Mouse (Mus musculus) hindbrain, embryonic 14.5 days (tissue): ENCODE data around the gene Alpl. TPM values are rescaled to one million over a fixed set of nuclear protein-coding genes. Genes with fewer than 3 reads are reported as not detected.

Experiments
- ATAC-seq: fragments of 200-750 bp; cut with Nextera tagmentation; 2 replicates; pipeline ENCODE4 v1.8.0; 2017; ENCODE audit warnings: moderate number of reproducible peaks, mild to moderate bottlenecking, moderate TSS enrichment, moderate library complexity; ENCODE audit not compliant: low FRiP score
- DNase-seq: peaks from one replicate; pipeline ENCODE4 v3.0.0-alpha.2; 2015; ENCODE audit warnings: low spot score
- H3K27ac ChIP-seq: fragments of 300-500 bp; sonication (generic); 2 replicates; pipeline ENCODE4 v1.5.1; 2014; ENCODE audit warnings: mild to moderate bottlenecking, moderate library complexity
- H3K27me3 ChIP-seq: fragments of 300-500 bp; sonication (generic); 2 replicates; pipeline ENCODE4 v1.6.1; 2014; ENCODE audit warnings: mild to moderate bottlenecking, low read length, mixed read lengths; ENCODE audit not compliant: control insufficient read depth, insufficient read depth
- H3K36me3 ChIP-seq: fragments of 300-500 bp; sonication (generic); replicated peaks from 2 replicates; pipeline ENCODE4 v1.6.1; 2014; ENCODE audit not compliant: control insufficient read depth, insufficient read depth
- H3K4me1 ChIP-seq: fragments of 300-500 bp; sonication (generic); replicated peaks from 2 replicates; pipeline ENCODE4 v1.6.1; 2014; ENCODE audit warnings: antibody characterized with exemption, low read length, mixed read lengths; ENCODE audit not compliant: control insufficient read depth, insufficient read depth
- H3K4me2 ChIP-seq: fragments of 300-500 bp; sonication (generic); replicated peaks from 2 replicates; pipeline ENCODE4 v1.6.1; 2014; ENCODE audit warnings: mild to moderate bottlenecking, moderate library complexity
- H3K4me3 ChIP-seq: fragments of 300-500 bp; sonication (generic); replicated peaks from 2 replicates; pipeline ENCODE4 v1.5.1; 2014; ENCODE audit warnings: mild to moderate bottlenecking, low read length
- H3K9ac ChIP-seq: fragments of 300-500 bp; sonication (generic); 2 replicates; pipeline ENCODE4 v1.6.1; 2014
- H3K9me3 ChIP-seq: fragments of 300-500 bp; sonication (generic); 2 replicates; pipeline ENCODE4 v1.6.1; 2016; ENCODE audit warnings: low read length; ENCODE audit not compliant: control insufficient read depth
- WGBS: fragments of 180-500 bp; shearing (Covaris S2); extraction: QIAGEN DNeasy Blood & Tissue Kit; methylation state at CpG from one replicate; pipeline ENCODE4 v1.1.7; 2014; 5-methylcytosine and 5-hydroxymethylcytosine counted together
- polyA plus RNA-seq: library from polyadenylated mRNA; unstranded; fragments of >200 nt; fragmentation: Nextera tagmentation; extraction: Ambion mirVana; gene quantifications from 2 replicates; pipeline ENCODE4 v1.2.1, GENCODE M21; 2014

Alpl gene
- polyA plus RNA-seq, 1 experiment from 2014 or later, result 8.3 TPM

DNA sequence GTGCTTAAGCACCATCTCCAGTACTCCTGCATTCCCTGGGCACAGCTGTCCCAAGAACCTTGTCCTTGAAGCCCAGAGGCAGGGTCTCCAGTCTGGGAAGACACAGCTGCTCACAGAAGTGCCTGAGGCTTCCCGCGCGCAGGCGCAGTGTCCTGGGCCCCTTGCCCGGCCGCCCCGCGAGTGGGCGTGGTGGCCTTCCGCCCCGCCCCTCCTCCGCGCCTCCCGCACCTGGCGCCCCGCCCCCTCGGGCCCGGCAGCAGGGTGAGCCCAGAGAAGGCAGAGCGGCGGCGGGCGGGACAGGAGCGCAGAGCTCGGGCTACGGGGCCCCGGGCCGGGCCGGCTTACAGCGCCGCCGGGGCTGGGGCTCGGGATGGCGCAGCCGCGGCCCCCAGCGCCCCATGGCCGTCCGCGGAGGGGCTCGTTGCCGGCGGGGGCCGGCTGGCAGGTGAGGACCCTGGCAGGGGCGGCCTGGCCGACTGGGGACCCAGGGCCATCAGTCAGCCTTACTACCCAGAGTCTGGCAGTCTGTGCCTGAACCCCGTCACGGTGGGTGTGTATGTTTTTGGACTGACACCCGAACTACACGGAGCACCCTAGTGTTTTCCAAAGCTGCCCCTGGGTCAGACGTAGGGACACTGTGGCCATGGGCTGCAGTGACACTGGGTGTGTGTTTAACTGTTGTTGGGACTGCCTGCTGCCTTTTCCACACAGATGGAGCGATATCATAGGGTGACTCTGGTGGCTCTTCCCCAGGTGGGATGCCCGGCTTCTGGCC lies 88.8 kb downstream of the Alpl start:
- WGBS, result 4% methylated on average over 51 of the region's 52 CpGs
- Histone ChIP-seq H3K4me3 (peak overlapping the region; percentile 57), H3K9ac (peak overlapping the region; percentile 84), H3K27me3 (no peaks in the 10 kb centered on the region), H3K9me3 (no peaks in the 10 kb centered on the region), H3K4me2 (peak overlapping the region; percentile 89), H3K4me1 (peaks cover 39% of the 10 kb centered on the region), H3K27ac (peak overlapping the region; percentile 51; the same call in 1 of the 2 replicates), H3K36me3 (no peaks in the 10 kb centered on the region)
- ATAC-seq, result peak; percentile 76
- peak; percentile 87 for DNase-seq

DNA sequence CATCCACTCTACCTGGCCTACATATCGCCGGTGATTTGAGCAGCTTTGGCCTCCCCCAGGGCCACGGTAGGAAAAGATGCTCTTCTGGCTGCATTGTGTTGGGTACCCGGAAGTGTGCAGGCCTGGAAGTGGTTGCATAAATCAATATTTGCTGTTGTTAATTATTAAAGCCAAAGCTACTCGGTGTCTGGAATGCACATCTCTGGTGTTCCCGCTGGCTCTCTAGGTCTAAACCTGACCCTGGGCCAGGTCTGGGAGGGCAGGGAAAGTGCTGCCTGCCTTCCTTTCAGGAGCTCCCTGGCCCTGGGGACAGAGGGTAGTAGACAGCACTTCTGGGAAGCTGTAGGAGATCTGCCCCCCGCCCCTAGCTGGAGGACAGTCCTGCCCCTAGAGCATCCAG lies 89.7 kb downstream of the Alpl start:
- H3K4me2 ChIP-seq, result peak overlapping the region; percentile 89
- H3K4me1 ChIP-seq, result peaks cover 39% of the 10 kb centered on the region
- H3K36me3 ChIP-seq, result no peaks in the 10 kb centered on the region
- DNase-seq, result no peak
- WGBS, result 76% methylated on average over 7 of the region's 7 CpGs
- no peak for ATAC-seq
- no peaks in the 10 kb centered on the region for H3K9me3 ChIP-seq
- no peak overlapping the region; the same call in 1 of the 2 replicates for H3K4me3 ChIP-seq
- H3K9ac ChIP-seq, result peak overlapping the region; percentile 84; the same call in 1 of the 2 replicates
- no peaks in the 10 kb centered on the region for H3K27me3 ChIP-seq
- no peak overlapping the region for H3K27ac ChIP-seq

DNA sequence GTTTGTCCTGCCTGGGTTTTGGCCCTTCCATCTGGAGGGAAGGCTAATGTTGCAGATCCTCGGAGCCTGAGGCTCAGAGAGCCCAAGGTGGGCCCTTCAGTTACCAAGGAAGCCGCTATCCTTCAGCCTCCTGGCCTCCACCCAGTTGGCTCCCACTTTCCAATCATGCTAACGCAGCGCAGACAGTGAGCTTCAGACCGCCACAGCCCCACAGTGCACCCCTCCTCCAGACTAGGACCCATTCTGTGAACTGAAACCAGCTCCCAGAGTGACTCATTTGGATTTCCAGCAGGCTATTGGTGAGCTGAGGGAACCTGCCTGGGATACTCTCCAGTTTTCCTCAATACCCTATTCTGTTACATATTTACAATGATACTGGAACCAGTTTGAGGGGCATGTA lies 90.8 kb downstream of the Alpl start:
- Histone ChIP-seq H3K4me3 (no peak overlapping the region), H3K27ac (no peak overlapping the region), H3K4me2 (no peak overlapping the region), H3K27me3 (no peaks in the 10 kb centered on the region), H3K9ac (no peak overlapping the region), H3K36me3 (no peaks in the 10 kb centered on the region), H3K4me1 (peaks cover 39% of the 10 kb centered on the region), H3K9me3 (no peaks in the 10 kb centered on the region)
- ATAC-seq (no peak), DNase-seq (no peak)
- 76% methylated on average over 5 of the region's 5 CpGs for WGBS

DNA sequence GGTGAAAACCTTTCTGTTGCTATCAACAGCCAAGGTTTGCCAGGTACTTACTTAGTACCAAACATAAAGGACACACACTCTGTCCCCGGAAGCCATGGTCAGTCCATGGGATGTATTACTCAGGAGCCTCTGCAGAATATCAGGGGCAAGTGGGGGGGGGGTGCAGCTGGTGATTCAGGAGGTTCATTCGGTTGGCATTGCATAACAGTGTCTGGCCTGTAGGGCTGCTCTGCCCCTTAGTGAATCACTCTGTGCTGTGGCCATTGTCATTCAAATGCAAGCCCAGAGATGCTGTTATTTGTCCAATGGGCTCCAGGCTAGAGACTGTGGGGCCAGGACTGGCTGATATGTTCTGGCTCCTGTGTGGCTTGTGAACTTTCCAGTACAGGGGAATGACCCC lies 91.6 kb downstream of the Alpl start:
- no peak overlapping the region for H3K4me2 ChIP-seq
- no peak overlapping the region for H3K27ac ChIP-seq
- ATAC-seq (no peak), DNase-seq (no peak)
- H3K36me3 ChIP-seq, result no peaks in the 10 kb centered on the region
- no peaks in the 10 kb centered on the region for H3K27me3 ChIP-seq
- WGBS, result 51% methylated on average over 2 of the region's 2 CpGs
- H3K4me3 ChIP-seq, result no peak overlapping the region
- H3K4me1 ChIP-seq, result peaks cover 35% of the 10 kb centered on the region
- H3K9me3 ChIP-seq, result no peaks in the 10 kb centered on the region
- no peak overlapping the region for H3K9ac ChIP-seq

DNA sequence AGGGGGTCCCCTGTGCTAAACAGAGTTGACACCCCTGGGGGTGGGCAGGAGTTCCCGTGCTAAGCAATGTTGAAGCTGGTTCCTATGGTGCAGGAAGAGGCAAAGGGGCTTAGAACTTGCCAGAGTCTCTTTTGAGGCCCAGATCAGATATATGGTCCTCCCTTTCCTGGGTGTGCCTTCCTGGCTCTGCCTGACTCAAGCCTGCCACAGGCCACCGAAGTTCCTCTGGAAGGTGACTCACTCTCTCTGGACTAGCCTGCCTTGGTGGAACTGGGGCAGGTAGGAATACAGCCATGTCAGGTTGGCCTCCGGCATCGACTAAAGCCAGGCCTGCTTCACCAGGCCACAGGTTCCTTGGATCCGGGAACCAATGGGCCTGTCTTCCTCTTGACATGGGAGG lies 93.1 kb downstream of the Alpl start:
- WGBS, result 95% methylated on average over 5 of the region's 5 CpGs
- ATAC-seq, result no peak
- no peaks in the 10 kb centered on the region for H3K36me3 ChIP-seq
- H3K9me3 ChIP-seq, result no peaks in the 10 kb centered on the region
- H3K9ac ChIP-seq, result no peak overlapping the region
- no peaks in the 10 kb centered on the region for H3K27me3 ChIP-seq
- DNase-seq, result no peak
- H3K4me2 ChIP-seq, result no peak overlapping the region
- H3K27ac ChIP-seq, result no peak overlapping the region
- H3K4me1 ChIP-seq, result peaks cover 25% of the 10 kb centered on the region
- H3K4me3 ChIP-seq, result no peak overlapping the region

DNA sequence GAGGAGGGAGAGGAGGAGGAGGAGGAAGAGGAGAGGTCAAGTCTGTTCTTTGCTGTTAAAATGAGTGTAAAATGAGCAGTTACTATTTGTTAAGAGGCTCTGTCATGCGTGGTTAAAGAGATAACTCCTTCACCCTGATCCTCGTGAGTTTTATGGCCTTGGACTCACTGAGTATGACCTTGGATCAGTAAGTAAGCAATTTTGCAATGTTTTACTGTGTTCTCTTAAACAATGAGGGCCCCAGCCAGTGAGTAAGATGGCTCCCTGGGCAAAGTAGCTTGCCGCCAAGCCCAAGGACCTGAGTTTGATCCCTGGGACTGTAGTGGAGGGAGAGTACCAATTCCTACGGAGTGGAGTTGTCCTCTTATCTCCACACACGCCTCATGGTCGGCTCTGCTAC lies 95.2 kb downstream of the Alpl start:
- no peak overlapping the region for H3K27ac ChIP-seq
- no peaks in the 10 kb centered on the region for H3K27me3 ChIP-seq
- H3K4me2 ChIP-seq, result no peak overlapping the region
- DNase-seq (no peak), ATAC-seq (no peak)
- no peaks in the 10 kb centered on the region for H3K36me3 ChIP-seq
- H3K4me3 ChIP-seq, result no peak overlapping the region
- H3K9me3 ChIP-seq, result no peaks in the 10 kb centered on the region
- no peak overlapping the region for H3K9ac ChIP-seq
- WGBS, result 76% methylated on average over 6 of the region's 6 CpGs
- H3K4me1 ChIP-seq, result peaks cover 6% of the 10 kb centered on the region; the same call in 1 of the 2 replicates

DNA sequence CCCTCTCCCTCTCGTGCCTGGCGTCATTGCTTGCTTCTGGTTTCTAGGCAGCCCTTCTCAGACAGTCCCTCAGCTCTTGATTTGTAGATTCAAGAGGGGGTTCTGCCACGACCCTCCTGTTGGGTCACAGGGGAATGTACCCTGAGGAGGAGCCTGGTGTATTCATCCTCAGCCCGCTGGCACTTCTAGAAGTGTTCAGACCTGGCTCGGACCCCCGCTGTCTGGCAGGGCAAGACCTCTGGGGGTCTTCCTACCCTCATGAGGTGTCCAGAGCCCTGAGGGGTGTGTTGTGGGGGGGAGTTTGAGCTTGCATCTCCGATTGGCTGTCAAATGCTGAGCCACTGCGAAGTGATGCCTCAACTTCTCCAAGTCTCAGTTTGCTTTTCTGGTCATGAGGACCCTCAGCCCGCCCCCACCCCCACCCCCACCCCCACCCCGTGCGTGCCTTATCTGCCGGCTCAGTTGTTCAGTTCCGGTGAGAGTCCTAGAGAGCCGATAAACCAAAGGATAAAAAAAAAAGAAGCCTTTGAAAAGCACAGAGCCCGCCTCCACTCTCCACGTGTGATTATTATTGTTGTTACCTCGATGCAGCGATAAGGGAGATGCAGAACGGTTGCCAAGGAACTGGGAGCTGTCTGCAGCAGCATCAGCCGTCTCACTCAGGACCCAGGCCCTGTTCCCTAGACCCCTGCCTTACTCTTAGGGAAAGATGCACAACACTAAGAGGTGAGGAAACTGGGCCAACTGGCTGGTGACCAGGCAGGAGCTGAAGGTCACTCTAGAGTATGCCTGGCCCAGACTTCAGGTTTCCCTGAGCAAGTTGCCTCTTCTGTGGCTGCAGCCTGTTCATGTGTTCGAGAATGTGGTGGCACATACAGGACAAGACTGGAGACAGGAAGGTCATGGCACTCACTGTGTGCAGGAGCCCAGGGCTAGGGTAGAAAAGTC lies 96.6 kb downstream of the Alpl start:
- H3K4me2 ChIP-seq, result no peak overlapping the region
- no peaks in the 10 kb centered on the region for H3K9me3 ChIP-seq
- no peaks in the 10 kb centered on the region for H3K27me3 ChIP-seq
- peaks cover 5% of the 10 kb centered on the region; the same call in 1 of the 2 replicates for H3K4me1 ChIP-seq
- no peaks in the 10 kb centered on the region for H3K36me3 ChIP-seq
- H3K27ac ChIP-seq, result no peak overlapping the region
- no peak overlapping the region for H3K4me3 ChIP-seq
- ATAC-seq, result no peak
- no peak overlapping the region for H3K9ac ChIP-seq
- no peak for DNase-seq
- 56% methylated on average over 21 of the region's 21 CpGs for whole genome bisulfite sequencing

DNA sequence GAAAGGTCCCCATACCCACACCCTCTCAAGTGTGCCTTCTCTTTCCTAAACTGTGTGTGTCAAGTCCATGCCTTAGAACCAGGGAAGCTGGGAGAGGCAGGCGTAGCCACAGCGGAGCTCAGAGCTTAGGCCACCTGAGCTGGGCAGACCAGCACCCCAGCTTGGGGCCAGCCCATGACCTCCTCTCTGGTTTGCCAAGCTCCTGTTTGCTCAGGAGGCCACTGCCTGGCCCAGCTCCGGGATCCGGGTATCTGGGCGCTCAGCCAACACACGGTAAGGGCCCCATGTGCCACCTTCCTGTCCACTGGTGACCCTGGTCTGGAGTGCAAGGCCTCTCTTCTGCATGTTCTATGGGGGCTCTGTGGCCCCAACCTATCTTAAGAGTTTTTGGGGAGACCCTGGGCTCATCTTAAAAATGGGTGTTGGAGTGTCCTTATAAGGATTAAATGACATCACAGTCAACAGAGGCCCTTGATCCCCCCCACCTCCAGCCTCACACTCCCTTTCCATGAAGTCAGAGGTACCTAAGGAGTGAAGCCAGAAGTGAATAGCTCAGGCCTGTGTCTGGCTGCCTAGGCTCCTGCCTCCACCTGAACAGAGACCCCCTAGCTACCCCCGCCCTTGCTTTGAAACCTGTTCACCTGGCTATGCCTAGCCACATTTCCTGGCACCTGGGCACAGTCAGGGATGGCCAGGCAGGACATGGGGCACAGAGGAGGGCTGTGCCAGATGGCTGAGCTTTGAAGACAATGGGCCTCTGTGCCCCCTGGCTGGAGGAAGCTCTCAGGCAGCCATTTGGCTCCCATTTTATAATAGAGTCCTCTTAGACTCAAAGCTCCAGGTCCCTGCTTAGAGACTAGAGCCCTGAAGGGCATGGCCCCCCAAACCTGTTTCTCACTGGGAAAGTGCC lies 97.9 kb downstream of the Alpl start:
- Histone ChIP-seq H3K4me1 (peaks cover 2% of the 10 kb centered on the region; the same call in 1 of the 2 replicates), H3K4me2 (no peak overlapping the region), H3K9me3 (no peaks in the 10 kb centered on the region), H3K27ac (no peak overlapping the region), H3K4me3 (no peak overlapping the region), H3K27me3 (no peaks in the 10 kb centered on the region), H3K36me3 (no peaks in the 10 kb centered on the region), H3K9ac (no peak overlapping the region)
- ATAC-seq, result peak; percentile 29; the same call in 1 of the 2 replicates
- WGBS, result 72% methylated on average over 7 of the region's 7 CpGs
- DNase-seq, result no peak
